9 mouse cellular contexts compared by ENCODE assay signal in genomic region chr2:119237871-119238220, GRCm38 (mm10). TPM values are rescaled to one million over a fixed set of nuclear protein-coding genes. Genes with fewer than 3 reads are reported as not detected.
A peak's percentile ranks its signal among the peaks of the same experiment; 100 is the strongest.
DNase-seq lines count a peak whose midpoint lies in the region; ATAC-seq and TF ChIP-seq lines count a peak whose summit lies in the region.
"Had no signal": no experiment of that assay in that cellular context is flagged by ENCODE, and none has a peak within 500 bp of the region (broad histone marks: within the 10 kb centered on the region; RNA-seq: fewer than 3 reads in every experiment).

No protein-coding gene starts in this region.

- no peak for ATAC-seq in heart, embryonic 13.5 days (ENCODE audit: extremely low read depth, insufficient number of reproducible peaks, low FRiP score, low TSS enrichment)
- ATAC-seq in embryonic facial prominence, embryonic 11.5 days (replicated peaks; ENCODE audit: insufficient number of reproducible peaks, low FRiP score, low TSS enrichment, low read depth), result no peak
- ATAC-seq in neural tube, embryonic 14.5 days (ENCODE audit: low read depth), result no peak
- ATAC-seq in erythroid progenitor cell, adult 5-6 weeks (replicated peaks; ENCODE audit: low FRiP score, poor library complexity, severe bottlenecking), result no peak

- peaks cover 95% of the 10 kb centered on the region for H3K27me3 ChIP-seq in heart, embryonic 13.5 days (replicated peaks)
- H3K27me3 ChIP-seq in E14TG2a.4 (ENCODE audit: insufficient read depth, low read length), result no peaks in the 10 kb centered on the region
- peaks cover 35% of the 10 kb centered on the region for H3K27me3 ChIP-seq in embryonic facial prominence, embryonic 11.5 days (ENCODE audit: control insufficient read depth, insufficient read depth, low read length)
- H3K27me3 ChIP-seq in limb, embryonic 10.5 days (ENCODE audit: low read depth, poor library complexity, severe bottlenecking), result peaks cover 80% of the 10 kb centered on the region
- peaks cover 45% of the 10 kb centered on the region for H3K27me3 ChIP-seq in neural tube, embryonic 14.5 days (ENCODE audit: control insufficient read depth, insufficient read depth, low read length)

- peak overlapping the region; percentile 66; the same call in 1 of the 2 replicates for H3K9ac ChIP-seq in heart, embryonic 13.5 days
- H3K9ac ChIP-seq in embryonic facial prominence, embryonic 11.5 days (replicated peaks; ENCODE audit: low read length), result peak overlapping the region; percentile 40
- no peak overlapping the region for H3K9ac ChIP-seq in neural tube, embryonic 14.5 days (replicated peaks; ENCODE audit: low read depth, low read length)

- TF ChIP-seq CTCF in E14TG2a.4 (conservative IDR thresholded peaks at IDR 0.05; ENCODE audit: low read length), result no peak

- no peak overlapping the region for H3K27ac ChIP-seq in heart, embryonic 13.5 days (replicated peaks)
- no peak overlapping the region for H3K27ac ChIP-seq in embryonic facial prominence, embryonic 11.5 days (replicated peaks; ENCODE audit: low read depth, low read length)
- H3K27ac ChIP-seq in limb, embryonic 10.5 days, result peak overlapping the region; percentile 67
- no peak overlapping the region for H3K27ac ChIP-seq in neural tube, embryonic 14.5 days (ENCODE audit: low read depth, low read length)
- H3K27ac ChIP-seq: macrophage had no signal

- DNase-seq in heart, adult 18-20 months, result no peak
- DNase-seq in embryonic facial prominence, embryonic 11.5 days (ENCODE audit: low spot score), result peak; percentile 30
- DNase-seq in limb, embryonic 10.5 days (ENCODE audit: low spot score), result no peak
- DNase-seq in frontal cortex, postnatal 10 days (ENCODE audit: low spot score in 2 of 2), result no peak

- WGBS in heart, embryonic 13.5 days, result 2% methylated on average over 31 of the region's 31 CpGs
- under 1% methylated on average over 31 of the region's 31 CpGs for WGBS in embryonic facial prominence, embryonic 11.5 days
- 3% methylated on average over 31 of the region's 31 CpGs for WGBS in limb, embryonic 10.5 days
- WGBS in neural tube, embryonic 14.5 days, result 1% methylated on average over 30 of the region's 31 CpGs

- no peaks in the 10 kb centered on the region for H3K36me3 ChIP-seq in heart, embryonic 13.5 days
- H3K36me3 ChIP-seq in E14TG2a.4 (ENCODE audit: insufficient read depth, low read length), result peaks cover 52% of the 10 kb centered on the region
- H3K36me3 ChIP-seq in embryonic facial prominence, embryonic 11.5 days (replicated peaks; ENCODE audit: control insufficient read depth, insufficient read depth, low read depth, low read length), result no peaks in the 10 kb centered on the region
- no peaks in the 10 kb centered on the region for H3K36me3 ChIP-seq in limb, embryonic 10.5 days
- no peaks in the 10 kb centered on the region for H3K36me3 ChIP-seq in neural tube, embryonic 14.5 days (ENCODE audit: control insufficient read depth, insufficient read depth, low read length)

- H3K9me3 ChIP-seq in heart, embryonic 13.5 days, result no peaks in the 10 kb centered on the region
- no peaks in the 10 kb centered on the region for H3K9me3 ChIP-seq in E14TG2a.4 (ENCODE audit: low read length)
- no peaks in the 10 kb centered on the region for H3K9me3 ChIP-seq in embryonic facial prominence, embryonic 11.5 days (replicated peaks; ENCODE audit: control insufficient read depth, low read length)
- H3K9me3 ChIP-seq in limb, embryonic 10.5 days (replicated peaks), result no peaks in the 10 kb centered on the region
- H3K9me3 ChIP-seq in neural tube, embryonic 14.5 days (ENCODE audit: control insufficient read depth, low read length), result no peaks in the 10 kb centered on the region

- H3K4me2 ChIP-seq in heart, embryonic 13.5 days, result peak overlapping the region; percentile 84
- H3K4me2 ChIP-seq in embryonic facial prominence, embryonic 11.5 days (ENCODE audit: low read depth, low read length), result peak overlapping the region; percentile 71
- H3K4me2 ChIP-seq in neural tube, embryonic 14.5 days (ENCODE audit: low read depth, low read length), result peak overlapping the region; percentile 54

- peaks cover 13% of the 10 kb centered on the region for H3K4me1 ChIP-seq in heart, embryonic 13.5 days
- peaks cover 85% of the 10 kb centered on the region for H3K4me1 ChIP-seq in E14TG2a.4 (replicated peaks; ENCODE audit: low read depth, low read length)
- H3K4me1 ChIP-seq in embryonic facial prominence, embryonic 11.5 days (ENCODE audit: control insufficient read depth, insufficient read depth, low read length), result 0 out of 2 replicates have a peak, but pooled peaks cover 5% of the 10 kb centered on the region
- peaks cover 15% of the 10 kb centered on the region for H3K4me1 ChIP-seq in limb, embryonic 10.5 days
- 0 out of 2 replicates have a peak, but pooled peaks cover 5% of the 10 kb centered on the region for H3K4me1 ChIP-seq in neural tube, embryonic 14.5 days (ENCODE audit: control insufficient read depth, insufficient read depth, low read length)

- peak overlapping the region; percentile 62 for H3K4me3 ChIP-seq in heart, embryonic 13.5 days
- H3K4me3 ChIP-seq in E14TG2a.4 (replicated peaks; ENCODE audit: low read length), result peak overlapping the region; percentile 91
- H3K4me3 ChIP-seq in embryonic facial prominence, embryonic 11.5 days (ENCODE audit: low read depth, low read length), result peak overlapping the region; percentile 40
- H3K4me3 ChIP-seq in limb, embryonic 10.5 days, result peak overlapping the region; percentile 58
- H3K4me3 ChIP-seq in neural tube, embryonic 14.5 days (ENCODE audit: low read depth, low read length), result peak overlapping the region; percentile 34

RNA-seq across cellular contexts. Expression of gene Spint1, which starts 0.7 kb away (rescaled TPM):
- polyA plus RNA-seq in heart, embryonic 13.5 days (2015; fragmentation: Nextera tagmentation; extraction: Ambion mirVana), result 0.96 and 1.0 TPM in 2 replicates
- under 1 TPM in 1 of 2 experiments, not detected in 1; 0.41 TPM for total RNA-seq in heart, adult 18-20 months (2021)
- polyA plus RNA-seq in embryonic facial prominence, embryonic 11.5 days (2014; fragmentation: Nextera tagmentation; extraction: Ambion mirVana), result 8.9 and 9.8 TPM in 2 replicates
- 8.9 and 9.5 TPM in 2 replicates for polyA plus RNA-seq in limb, embryonic 10.5 days (2016; fragmentation: Nextera tagmentation; extraction: Ambion mirVana)
- 0.61 and 0.68 TPM in 2 replicates for polyA plus RNA-seq in neural tube, embryonic 14.5 days (2014; fragmentation: Nextera tagmentation; extraction: Ambion mirVana)
- not detected in 2 replicates for total RNA-seq in erythroid progenitor cell, adult 5-6 weeks (2015; ENCODE audit: low replicate concordance)
- total RNA-seq in erythroid progenitor cell, adult 5-6 weeks (2017; ENCODE audit: low replicate concordance), result not detected in 2 replicates

RNA-seq across cellular contexts. Expression of gene Ppp1r14d, which starts 8.1 kb away (rescaled TPM):
- polyA plus RNA-seq in heart, embryonic 13.5 days (2015; fragmentation: Nextera tagmentation; extraction: Ambion mirVana), result not detected in 2 replicates
- total RNA-seq in heart, adult 18-20 months (2021), result not detected
- not detected in 2 replicates for polyA plus RNA-seq in embryonic facial prominence, embryonic 11.5 days (2014; fragmentation: Nextera tagmentation; extraction: Ambion mirVana)
- polyA plus RNA-seq in limb, embryonic 10.5 days (2016; fragmentation: Nextera tagmentation; extraction: Ambion mirVana), result not detected in 2 replicates
- not detected in 2 replicates for polyA plus RNA-seq in neural tube, embryonic 14.5 days (2014; fragmentation: Nextera tagmentation; extraction: Ambion mirVana)
- total RNA-seq in erythroid progenitor cell, adult 5-6 weeks (2015; ENCODE audit: low replicate concordance), result not detected in 2 replicates
- total RNA-seq in erythroid progenitor cell, adult 5-6 weeks (2017; ENCODE audit: low replicate concordance), result not detected in 2 replicates
- polyA plus RNA-seq: macrophage had no signal

RNA-seq across cellular contexts. Expression of gene Dnajc17, which starts 29.3 kb away (rescaled TPM):
- polyA plus RNA-seq in heart, embryonic 13.5 days (2015; fragmentation: Nextera tagmentation; extraction: Ambion mirVana), result 11.3 and 11.9 TPM in 2 replicates
- total RNA-seq in heart, adult 18-20 months (2021), result 1 to 10 TPM; 7.3 to 7.6 TPM
- polyA plus RNA-seq in embryonic facial prominence, embryonic 11.5 days (2014; fragmentation: Nextera tagmentation; extraction: Ambion mirVana), result 25.9 and 26.2 TPM in 2 replicates
- 28.7 and 30.4 TPM in 2 replicates for polyA plus RNA-seq in limb, embryonic 10.5 days (2016; fragmentation: Nextera tagmentation; extraction: Ambion mirVana)
- 22.5 and 24.0 TPM in 2 replicates for polyA plus RNA-seq in neural tube, embryonic 14.5 days (2014; fragmentation: Nextera tagmentation; extraction: Ambion mirVana)
- 8.4 and 13.3 TPM in 2 replicates for total RNA-seq in erythroid progenitor cell, adult 5-6 weeks (2015; ENCODE audit: low replicate concordance)
- total RNA-seq in erythroid progenitor cell, adult 5-6 weeks (2017; ENCODE audit: low replicate concordance), result 24.7 and 54.9 TPM in 2 replicates

RNA-seq across cellular contexts. Expression of gene Zfyve19, which starts 29.4 kb away (rescaled TPM):
- polyA plus RNA-seq in heart, embryonic 13.5 days (2015; fragmentation: Nextera tagmentation; extraction: Ambion mirVana), result 29.5 and 35.0 TPM in 2 replicates
- 10 to 100 TPM; 13.6 to 15.0 TPM for total RNA-seq in heart, adult 18-20 months (2021)
- polyA plus RNA-seq in embryonic facial prominence, embryonic 11.5 days (2014; fragmentation: Nextera tagmentation; extraction: Ambion mirVana), result 44.3 and 46.1 TPM in 2 replicates
- polyA plus RNA-seq in limb, embryonic 10.5 days (2016; fragmentation: Nextera tagmentation; extraction: Ambion mirVana), result 62.1 and 64.2 TPM in 2 replicates
- 57.9 and 62.4 TPM in 2 replicates for polyA plus RNA-seq in neural tube, embryonic 14.5 days (2014; fragmentation: Nextera tagmentation; extraction: Ambion mirVana)
- 5.4 and 17.6 TPM in 2 replicates for total RNA-seq in erythroid progenitor cell, adult 5-6 weeks (2015; ENCODE audit: low replicate concordance)
- 5.1 and 12.1 TPM in 2 replicates for total RNA-seq in erythroid progenitor cell, adult 5-6 weeks (2017; ENCODE audit: low replicate concordance)

RNA-seq across cellular contexts. Expression of gene Rhov, which starts 33.2 kb away (rescaled TPM):
- 0.14 and 0.60 TPM in 2 replicates for polyA plus RNA-seq in heart, embryonic 13.5 days (2015; fragmentation: Nextera tagmentation; extraction: Ambion mirVana)
- total RNA-seq in heart, adult 18-20 months (2021), result not detected
- polyA plus RNA-seq in embryonic facial prominence, embryonic 11.5 days (2014; fragmentation: Nextera tagmentation; extraction: Ambion mirVana), result 2.2 and 2.3 TPM in 2 replicates
- polyA plus RNA-seq in limb, embryonic 10.5 days (2016; fragmentation: Nextera tagmentation; extraction: Ambion mirVana), result 2.7 and 7.6 TPM in 2 replicates
- polyA plus RNA-seq in neural tube, embryonic 14.5 days (2014; fragmentation: Nextera tagmentation; extraction: Ambion mirVana), result 24.6 and 31.9 TPM in 2 replicates
- not detected in 2 replicates for total RNA-seq in erythroid progenitor cell, adult 5-6 weeks (2015; ENCODE audit: low replicate concordance)
- not detected in 2 replicates for total RNA-seq in erythroid progenitor cell, adult 5-6 weeks (2017; ENCODE audit: low replicate concordance)

Comparison
In these comparisons a context has a peak if more than half of its experiments do, and no peak if none do; other contexts are left out.
1. H3K4me3 ChIP-seq: peak in every context shown above with its lines; median percentile 91 in E14TG2a.4; 62 in heart, embryonic 13.5 days; 58 in limb, embryonic 10.5 days; 40 in embryonic facial prominence, embryonic 11.5 days; 34 in neural tube, embryonic 14.5 days.